Mouse (Mus musculus) midbrain, embryonic 13.5 days (tissue): ENCODE data around the gene Gart. TPM values are rescaled to one million over a fixed set of nuclear protein-coding genes. Genes with fewer than 3 reads are reported as not detected.

Experiments
- ATAC-seq: fragments of 200-750 bp; cut with Nextera tagmentation; 2 replicates; pipeline ENCODE4 v1.8.0; 2017; ENCODE audit warnings: mild to moderate bottlenecking, moderate TSS enrichment, moderate library complexity
- H3K27ac ChIP-seq: fragments of 300-500 bp; sonication (generic); 2 replicates; pipeline ENCODE4 v1.5.1; 2015; ENCODE audit warnings: inconsistent platforms, mild to moderate bottlenecking, moderate library complexity
- H3K27me3 ChIP-seq: fragments of 300-500 bp; sonication (generic); 2 replicates; pipeline ENCODE4 v1.6.1; 2015; ENCODE audit warnings: mild to moderate bottlenecking, inconsistent platforms
- H3K36me3 ChIP-seq: fragments of 300-500 bp; sonication (generic); 2 replicates; pipeline ENCODE4 v1.6.1; 2015; ENCODE audit warnings: mild to moderate bottlenecking, inconsistent platforms
- H3K4me1 ChIP-seq: fragments of 300-500 bp; sonication (generic); replicated peaks from 2 replicates; pipeline ENCODE4 v1.6.1; 2015; ENCODE audit warnings: inconsistent platforms
- H3K4me2 ChIP-seq: fragments of 300-500 bp; sonication (generic); replicated peaks from 2 replicates; pipeline ENCODE4 v1.6.1; 2015; ENCODE audit warnings: moderate library complexity, mild to moderate bottlenecking, inconsistent platforms
- H3K4me3 ChIP-seq: fragments of 300-500 bp; sonication (generic); replicated peaks from 2 replicates; pipeline ENCODE4 v1.5.1; 2015; ENCODE audit warnings: mild to moderate bottlenecking, inconsistent platforms
- H3K9ac ChIP-seq: fragments of 300-500 bp; sonication (generic); replicated peaks from 2 replicates; pipeline ENCODE4 v1.6.1; 2015; ENCODE audit warnings: mild to moderate bottlenecking, inconsistent platforms
- H3K9me3 ChIP-seq: fragments of 300-500 bp; sonication (generic); 2 replicates; pipeline ENCODE4 v1.6.1; 2016; ENCODE audit warnings: mild to moderate bottlenecking, inconsistent platforms
- WGBS: fragments of 180-500 bp; shearing (Covaris S2); methylation state at CpG from one replicate; pipeline ENCODE4 v1.1.7; 2015; 5-methylcytosine and 5-hydroxymethylcytosine counted together
- polyA plus RNA-seq: library from polyadenylated mRNA; unstranded; fragments of >200 nt; fragmentation: Nextera tagmentation; extraction: Ambion mirVana; gene quantifications from 2 replicates; pipeline ENCODE4 v1.2.1, GENCODE M21; 2015

Gene Gart
- polyA plus RNA-seq, 1 experiment from 2014 or later: 72.3 TPM

GRCm38 (mm10) chr16:91578980-91579720 lies 67.6 kb downstream of the Gart start:
- H3K9me3 ChIP-seq: no peaks in the 10 kb centered on the region
- ATAC-seq: no peak
- no peaks in the 10 kb centered on the region for H3K27me3 ChIP-seq
- no peak overlapping the region for H3K4me2 ChIP-seq
- peaks cover 39% of the 10 kb centered on the region for H3K36me3 ChIP-seq
- H3K4me1 ChIP-seq: no peaks in the 10 kb centered on the region
- WGBS: 82% methylated on average over 14 of the region's 14 CpGs
- H3K9ac ChIP-seq: no peak overlapping the region
- H3K27ac ChIP-seq: no peak overlapping the region
- H3K4me3 ChIP-seq: no peak overlapping the region

DNA sequence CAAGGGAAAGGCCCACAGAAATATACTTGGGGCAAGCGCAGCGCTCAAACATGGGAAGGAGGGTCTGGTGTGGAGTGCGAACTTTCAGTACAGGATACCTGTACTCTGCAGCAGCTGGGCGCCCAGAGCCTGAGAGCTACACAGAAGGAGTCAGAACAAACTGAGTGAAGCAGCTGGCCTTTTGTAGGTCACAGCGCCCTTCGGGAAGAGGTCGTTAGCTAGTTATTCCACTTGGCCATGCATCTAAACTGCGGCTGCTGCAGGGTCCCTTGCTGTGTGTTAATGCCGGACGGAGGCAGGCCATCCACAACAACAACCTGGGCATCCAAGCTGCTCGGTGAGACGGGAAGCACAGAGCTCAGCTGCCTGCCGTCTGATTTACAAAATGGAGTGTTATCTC lies 71.6 kb downstream of the Gart start:
- H3K4me3 ChIP-seq: no peak overlapping the region
- no peak overlapping the region for H3K9ac ChIP-seq
- H3K4me2 ChIP-seq: no peak overlapping the region
- no peaks in the 10 kb centered on the region for H3K4me1 ChIP-seq
- H3K27me3 ChIP-seq: no peaks in the 10 kb centered on the region
- no peaks in the 10 kb centered on the region for H3K9me3 ChIP-seq
- H3K27ac ChIP-seq: no peak overlapping the region
- 73% methylated on average over 13 of the region's 13 CpGs for WGBS
- ATAC-seq: no peak
- peaks cover 19% of the 10 kb centered on the region for H3K36me3 ChIP-seq

Other genes starting within 250 kb of the Gart start
- 7.1 and 7.6 TPM in 2 replicates for gene Il10rb, start 240.8 kb downstream of the Gart start, polyA plus RNA-seq
- gene Ifnar1, start 161.7 kb downstream of the Gart start, polyA plus RNA-seq: 54.7 and 55.2 TPM in 2 replicates
- gene Ifngr2, start 99.9 kb downstream of the Gart start, polyA plus RNA-seq: 57.6 and 63.5 TPM in 2 replicates
- 50.5 and 55.1 TPM in 2 replicates for gene Tmem50b, start 49.2 kb downstream of the Gart start, polyA plus RNA-seq
- gene Dnajc28, start 27.9 kb downstream of the Gart start, polyA plus RNA-seq: 7.2 and 8.0 TPM in 2 replicates
- gene Son, start 554 bp upstream of the Gart start, polyA plus RNA-seq: 146 and 159 TPM in 2 replicates
- 21.9 and 26.9 TPM in 2 replicates for gene Donson, start 41.8 kb upstream of the Gart start, polyA plus RNA-seq
- gene Cryzl1, start 82.0 kb upstream of the Gart start, polyA plus RNA-seq: 103 and 110 TPM in 2 replicates
- gene Itsn1, start 82.3 kb upstream of the Gart start, polyA plus RNA-seq: 61.6 and 62.7 TPM in 2 replicates